Mouse (Mus musculus): Measurements from ENCODE around the gene Soat1.

- no peak for TF ChIP-seq POLR2A (IDR thresholded peaks at IDR 0.05; ENCODE audit: control insufficient read depth, low read depth, low read length)
- TF ChIP-seq CTCF (IDR thresholded peaks at IDR 0.05; ENCODE audit: control insufficient read depth, insufficient read depth, insufficient replicate concordance, low read depth, low read length), result no peak
These were observed 41.6 kb downstream of the Soat1 start for GRCm38 (mm10) chr1:156432498-156432897.
